Mouse (Mus musculus) heart, postnatal 0 days (tissue): Measurements from ENCODE around the gene Osbpl3.

Experiments
- CTCF ChIP-seq: IDR thresholded peaks from 2 replicates; pipeline ENCODE4 v1.5.1; 2016; ENCODE audit warnings: antibody characterized with exemption, control low read depth, low read depth
- EP300 ChIP-seq: IDR thresholded peaks from 2 replicates; pipeline ENCODE4 v1.6.1; 2016; ENCODE audit warnings: antibody characterized with exemption, low read depth

GRCm38 (mm10) chr6:50390313-50390712, 65.7 kb downstream of the Osbpl3 start:
- no peak for TF ChIP-seq CTCF
- TF ChIP-seq EP300 = no peak
